In genomic region chr9:109552483-109552882, GRCm38 (mm10) we compare ENCODE assay signal across 32 mouse cellular contexts. TPM values are rescaled to one million over a fixed set of nuclear protein-coding genes. Genes with fewer than 3 reads are reported as not detected.
"Had no signal": no experiment of that assay in that cellular context is flagged by ENCODE, and none has a peak within 500 bp of the region (broad histone marks: within the 10 kb centered on the region; RNA-seq: fewer than 3 reads in every experiment).

No protein-coding gene starts in this region.

- ATAC-seq: liver, embryonic 12.5 days; midbrain, embryonic 13.5 days; midbrain, embryonic 16.5 days had no signal

- H3K36me3 ChIP-seq: limb, embryonic 10.5 days; limb, embryonic 13.5 days; liver, embryonic 12.5 days; liver, embryonic 15.5 days; lung, embryonic 15.5 days; midbrain, embryonic 10.5 days; midbrain, embryonic 13.5 days; neural tube, embryonic 13.5 days; stomach, embryonic 15.5 days had no signal

- H3K4me3 ChIP-seq: limb, embryonic 10.5 days; limb, embryonic 13.5 days; liver, embryonic 12.5 days; liver, embryonic 15.5 days; lung, embryonic 15.5 days; megakaryocyte, embryonic 14.5 days; midbrain, embryonic 10.5 days; midbrain, embryonic 13.5 days; myocyte; neural tube, embryonic 13.5 days; stomach, embryonic 15.5 days had no signal

- H3K27ac ChIP-seq: kidney, postnatal 0 days; limb, embryonic 10.5 days; limb, embryonic 13.5 days; liver, embryonic 12.5 days; liver, embryonic 15.5 days; lung, embryonic 15.5 days; midbrain, embryonic 10.5 days; midbrain, embryonic 13.5 days; neural tube, embryonic 13.5 days; stomach, embryonic 15.5 days had no signal

- H3K27me3 ChIP-seq: limb, embryonic 13.5 days; liver, embryonic 12.5 days; liver, embryonic 15.5 days; lung, embryonic 15.5 days; megakaryocyte, embryonic 14.5 days; midbrain, embryonic 13.5 days; neural tube, embryonic 13.5 days; stomach, embryonic 15.5 days had no signal

- H3K9ac ChIP-seq: limb, embryonic 13.5 days; liver, embryonic 12.5 days; liver, embryonic 15.5 days; lung, embryonic 15.5 days; midbrain, embryonic 13.5 days; neural tube, embryonic 13.5 days; stomach, embryonic 15.5 days had no signal

- DNase-seq: kidney, adult 11 months; kidney, postnatal 36 days; liver; lung, adult 18-20 months; lung, postnatal 10 days; lung, postnatal 36 days; retina, postnatal 1 day; right cerebral cortex, postnatal 25 days; spleen, adult 18-20 months; thymus, adult 18-20 months; thymus, postnatal 36 days had no signal

- H3K4me1 ChIP-seq: limb, embryonic 10.5 days; limb, embryonic 13.5 days; liver, embryonic 12.5 days; liver, embryonic 15.5 days; lung, embryonic 15.5 days; megakaryocyte, embryonic 14.5 days; midbrain, embryonic 10.5 days; midbrain, embryonic 13.5 days; neural tube, embryonic 13.5 days; stomach, embryonic 15.5 days had no signal

- H3K9me3 ChIP-seq: limb, embryonic 10.5 days; limb, embryonic 13.5 days; liver, embryonic 12.5 days; liver, embryonic 15.5 days; lung, embryonic 15.5 days; midbrain, embryonic 10.5 days; neural tube, embryonic 13.5 days; stomach, embryonic 15.5 days had no signal

- H3K4me2 ChIP-seq: limb, embryonic 13.5 days; liver, embryonic 12.5 days; liver, embryonic 15.5 days; lung, embryonic 15.5 days; midbrain, embryonic 13.5 days; neural tube, embryonic 13.5 days; stomach, embryonic 15.5 days had no signal

RNA-seq across cellular contexts. Expression of gene Fbxw15, which starts 15.6 kb away (rescaled TPM):
- total RNA-seq: layer of hippocampus, adult 18-20 months; layer of hippocampus, postnatal 25 days; left cerebral cortex, adult 18-20 months; left cerebral cortex, postnatal 25 days; monocyte, adult 5-6 weeks; neutrophil, adult 5-6 weeks had no signal
- polyA plus RNA-seq: limb, embryonic 10.5 days; limb, embryonic 13.5 days; liver, embryonic 15.5 days; lung, embryonic 15.5 days; midbrain, embryonic 10.5 days; midbrain, embryonic 13.5 days; midbrain, embryonic 16.5 days; myocyte; neural tube, embryonic 13.5 days; stomach, embryonic 15.5 days; testis, adult 2 months had no signal

RNA-seq across cellular contexts. Expression of gene Fbxw19, which starts 56.8 kb away (rescaled TPM):
- total RNA-seq: layer of hippocampus, adult 18-20 months; layer of hippocampus, postnatal 25 days; left cerebral cortex, adult 18-20 months; left cerebral cortex, postnatal 25 days; monocyte, adult 5-6 weeks; neutrophil, adult 5-6 weeks had no signal
- polyA plus RNA-seq: kidney, embryonic 14.5 days; kidney, postnatal 0 days; limb, embryonic 10.5 days; limb, embryonic 13.5 days; liver, embryonic 12.5 days; liver, embryonic 15.5 days; lung, embryonic 15.5 days; midbrain, embryonic 10.5 days; midbrain, embryonic 13.5 days; midbrain, embryonic 16.5 days; myocyte; neural tube, embryonic 13.5 days; stomach, embryonic 15.5 days; testis, adult 2 months had no signal
